Mouse (Mus musculus) myocyte (in vitro differentiated cells): ENCODE data around the gene Olfr556. TPM values are rescaled to one million over a fixed set of nuclear protein-coding genes. Genes with fewer than 3 reads are reported as not detected.
"Not testable (repeated sequence)": the region's sequence is repeated elsewhere in the genome, so short reads cannot be mapped to it uniquely, and the experiment has no call there.

Source experiments
- H3K27me3 ChIP-seq: one replicate; pipeline ENCODE4 v1.6.1; 2011; ENCODE audit not compliant: control insufficient read depth, insufficient read depth, insufficient read length
- H3K36me3 ChIP-seq: one replicate; pipeline ENCODE4 v1.6.1; 2011; ENCODE audit not compliant: control insufficient read depth, insufficient read depth
- H3K4me2 ChIP-seq: one replicate; pipeline ENCODE4 v1.6.1; 2011; ENCODE audit warnings: low read depth, control low read depth
- H3K4me3 ChIP-seq: one replicate; pipeline ENCODE4 v1.5.1; 2011; ENCODE audit warnings: mild to moderate bottlenecking, control low read depth, moderate library complexity
- H3K79me2 ChIP-seq: one replicate; pipeline ENCODE4 v1.6.1; 2011; ENCODE audit not compliant: control insufficient read depth, insufficient read depth
- H3ac ChIP-seq: one replicate; pipeline ENCODE4 v1.6.1; 2011; ENCODE audit not compliant: control insufficient read depth, insufficient read length
- CEBPB ChIP-seq: IDR thresholded peaks from 2 replicates; pipeline ENCODE4 v1.6.1; 2011; ENCODE audit warnings: mild to moderate bottlenecking, moderate library complexity; ENCODE audit not compliant: poor library complexity, insufficient read depth, severe bottlenecking
- E2F4 ChIP-seq: IDR thresholded peaks from one replicate; pipeline ENCODE4 v1.6.1; 2011; ENCODE audit warnings: mild to moderate bottlenecking, control low read depth, moderate library complexity; ENCODE audit not compliant: insufficient read depth
- MAX ChIP-seq: IDR thresholded peaks from one replicate; pipeline ENCODE4 v1.6.1; 2011; ENCODE audit warnings: low read depth, mild to moderate bottlenecking, control low read depth
- MYOD1 ChIP-seq, 3 experiments: IDR thresholded peaks; one replicate each; pipeline ENCODE4 v1.6.1; 2011; ENCODE audit warnings: control low read depth in 2 of 3, low read depth in 2 of 3, mild to moderate bottlenecking in 2 of 3, moderate library complexity in 1 of 3; ENCODE audit not compliant: insufficient read length in 2 of 3, control insufficient read depth in 1 of 3
- MYOG ChIP-seq, 3 experiments: IDR thresholded peaks; one replicate each; pipeline ENCODE4 v1.6.1; 2011; ENCODE audit warnings: control low read depth in 2 of 3, low read depth in 2 of 3, mild to moderate bottlenecking in 2 of 3; ENCODE audit not compliant: insufficient read length in 2 of 3, control insufficient read depth in 1 of 3, insufficient read depth in 1 of 3
- POLR2A ChIP-seq: IDR thresholded peaks from one replicate; pipeline ENCODE4 v1.6.1; 2011; ENCODE audit warnings: low read depth, mild to moderate bottlenecking, control low read depth, moderate library complexity; ENCODE audit not compliant: insufficient read length
- POLR2AphosphoS2 ChIP-seq: IDR thresholded peaks from one replicate; pipeline ENCODE4 v1.6.1; 2011; ENCODE audit warnings: low read depth, control low read depth; ENCODE audit not compliant: insufficient read length
- REST ChIP-seq: IDR thresholded peaks from one replicate; pipeline ENCODE4 v1.6.1; 2011; ENCODE audit warnings: mild to moderate bottlenecking, control low read depth, moderate library complexity; ENCODE audit not compliant: insufficient read depth, insufficient read length
- SRF ChIP-seq: IDR thresholded peaks from one replicate; pipeline ENCODE4 v1.6.1; 2011; ENCODE audit warnings: low read depth; ENCODE audit not compliant: control insufficient read depth, insufficient read length
- TCF12 ChIP-seq: IDR thresholded peaks from one replicate; pipeline ENCODE4 v1.6.1; 2011; ENCODE audit warnings: mild to moderate bottlenecking, control low read depth; ENCODE audit not compliant: poor library complexity, insufficient read depth, severe bottlenecking
- TCF3 ChIP-seq: IDR thresholded peaks from one replicate; pipeline ENCODE4 v1.6.1; 2011; ENCODE audit warnings: low read depth, control low read depth; ENCODE audit not compliant: insufficient read length
- USF1 ChIP-seq: IDR thresholded peaks from one replicate; pipeline ENCODE4 v1.6.1; 2011; ENCODE audit warnings: low read depth, mild to moderate bottlenecking, control low read depth, moderate library complexity
- polyA plus RNA-seq: library from polyadenylated mRNA; unstranded; fragments of >200 nt; fragmentation: generic; extraction: Trizol; gene quantifications from one replicate; pipeline ENCODE4 v1.2.1, GENCODE M21; 2012; ENCODE audit warnings: missing spikeins

The Olfr556 gene
- not detected for polyA plus RNA-seq

DNA sequence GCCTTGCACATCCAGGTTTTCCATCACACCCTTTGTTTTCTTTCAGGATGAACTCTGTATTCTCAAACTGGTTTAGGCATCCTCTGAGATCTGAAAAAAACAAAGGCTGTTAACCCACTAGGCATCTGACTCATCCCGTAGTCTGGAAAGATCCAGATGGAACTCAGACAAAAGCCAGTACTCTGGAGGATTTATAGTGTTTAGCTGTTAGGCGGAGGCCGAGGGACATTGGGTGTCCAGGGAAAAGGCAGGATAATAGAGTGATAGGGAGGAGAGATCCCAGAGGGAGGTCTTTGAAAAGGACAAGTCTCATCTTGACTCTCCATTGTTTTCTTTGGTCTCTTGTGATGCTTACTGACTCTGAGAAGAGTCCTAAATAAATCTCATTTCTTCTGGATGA lies at the start of gene Olfr556:
TSS of gene Olfr556 (plus strand) at position 301 of the 400 bp plus-strand sequence.
- Histone ChIP-seq H3ac (no peak within 1 kb of the TSS), H3K36me3 (no peaks in the 10 kb centered on the region), H3K79me2 (no peaks in the 10 kb centered on the region), H3K4me3 (no peak within 1 kb of the TSS), H3K4me2 (no peak within 1 kb of the TSS), H3K27me3 (no peaks in the 10 kb centered on the region)
- TF ChIP-seq REST (no peak), POLR2AphosphoS2 (no peak), E2F4 (no peak), SRF (no peak), POLR2A (no peak), TCF3 (no peak), TCF12 (no peak), MYOD1 (IDR thresholded peaks at IDR 0.05; ENCODE audit: control insufficient read depth in 1 of 3, insufficient read length in 2 of 3, low read depth in 2 of 3) (no peak), MYOG (IDR thresholded peaks at IDR 0.05; ENCODE audit: control insufficient read depth in 1 of 3, insufficient read depth in 1 of 3, insufficient read length in 2 of 3, low read depth in 2 of 3) (no peak), CEBPB (no peak)

DNA sequence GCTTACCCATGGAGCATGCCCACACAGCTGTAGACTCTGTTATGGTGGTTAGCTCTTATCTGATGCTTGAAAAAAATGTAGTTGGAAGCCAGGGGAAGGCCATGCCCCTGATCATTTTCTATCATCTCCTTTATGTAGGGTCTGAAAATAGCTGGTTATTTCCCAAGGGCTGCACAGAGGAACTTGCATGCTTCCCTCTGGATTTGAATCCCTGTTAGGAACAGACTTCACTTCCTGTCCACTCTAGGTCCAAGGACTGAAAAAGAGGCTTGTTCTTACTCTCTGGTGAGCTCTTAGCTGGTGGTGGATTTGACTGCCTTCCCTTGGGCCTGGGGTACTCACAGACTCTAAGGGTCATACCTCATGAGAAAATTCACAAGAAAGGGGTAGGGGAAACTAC lies 46.6 kb upstream of the Olfr556 start, which contains the start of gene Olfr553:
TSS of gene Olfr553 (minus strand) at position 101 of the 400 bp plus-strand sequence.
- TF ChIP-seq MYOD1 (IDR thresholded peaks at IDR 0.05; ENCODE audit: control insufficient read depth in 1 of 3, insufficient read length in 2 of 3, low read depth in 2 of 3) (no peak), TCF3 (no peak), REST (no peak), MAX (no peak), CEBPB (no peak), MYOG (IDR thresholded peaks at IDR 0.05; ENCODE audit: control insufficient read depth in 1 of 3, insufficient read depth in 1 of 3, insufficient read length in 2 of 3, low read depth in 2 of 3) (no peak), POLR2A (no peak), SRF (no peak), POLR2AphosphoS2 (no peak), E2F4 (no peak), TCF12 (no peak), USF1 (no peak)
- Histone ChIP-seq H3K27me3 (no peaks in the 10 kb centered on the region), H3K79me2 (no peaks in the 10 kb centered on the region), H3ac (no peak within 1 kb of the TSS), H3K36me3 (no peaks in the 10 kb centered on the region), H3K4me3 (no peak within 1 kb of the TSS), H3K4me2 (no peak within 1 kb of the TSS)

DNA sequence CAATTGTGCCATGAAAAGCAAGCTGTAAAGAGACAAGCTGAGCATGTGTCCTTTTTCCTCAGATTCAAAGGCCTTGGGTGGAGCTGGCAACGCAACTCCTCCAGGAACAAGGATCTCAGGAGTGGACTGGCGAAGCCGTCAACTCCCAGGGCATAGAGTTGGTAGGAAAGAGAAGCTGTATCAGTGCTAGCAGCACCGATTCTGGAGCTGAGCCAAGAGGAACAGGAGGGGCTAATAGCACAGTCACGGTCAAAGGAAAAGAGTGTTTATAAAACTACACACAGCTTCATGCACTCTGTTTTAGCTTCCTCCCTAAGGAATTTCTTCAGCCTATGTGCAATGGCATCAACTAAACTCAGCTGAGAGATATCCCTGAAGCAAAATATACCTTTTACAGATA lies 45.1 kb upstream of the Olfr556 start:
- no peak overlapping the region for H3ac ChIP-seq
- no peak overlapping the region for H3K4me3 ChIP-seq
- H3K27me3 ChIP-seq: no peaks in the 10 kb centered on the region
- no peaks in the 10 kb centered on the region for H3K36me3 ChIP-seq
- H3K4me2 ChIP-seq: no peak overlapping the region
- TF ChIP-seq MAX: no peak
- no peak for TF ChIP-seq POLR2A
- TF ChIP-seq MYOD1 (IDR thresholded peaks at IDR 0.05; ENCODE audit: control insufficient read depth in 1 of 3, insufficient read length in 2 of 3, low read depth in 2 of 3): no peak
- TF ChIP-seq MYOG (IDR thresholded peaks at IDR 0.05; ENCODE audit: control insufficient read depth in 1 of 3, insufficient read depth in 1 of 3, insufficient read length in 2 of 3, low read depth in 2 of 3): no peak
- no peaks in the 10 kb centered on the region for H3K79me2 ChIP-seq

DNA sequence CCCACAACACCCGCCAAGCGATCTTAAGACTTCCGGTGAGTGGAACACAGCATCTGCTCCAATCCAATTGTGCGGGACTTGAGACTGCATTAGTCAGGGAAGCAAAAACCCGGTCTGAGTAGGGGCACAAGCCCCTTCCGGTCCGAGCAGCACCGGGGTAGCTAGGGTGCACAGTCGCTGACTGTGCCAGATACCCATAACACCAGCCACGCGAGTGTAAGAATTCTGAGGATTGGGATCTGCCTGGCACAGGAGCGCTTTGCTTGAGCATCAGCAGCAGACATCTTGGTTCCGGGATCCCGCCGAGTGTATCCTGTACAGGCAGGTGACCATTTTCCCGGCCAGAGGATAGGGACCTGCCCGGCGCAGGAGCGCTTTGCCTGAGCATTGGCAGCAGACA lies 44.3 kb upstream of the Olfr556 start:
- not testable (repeated sequence) for H3K4me3 ChIP-seq, H3K27me3 ChIP-seq, H3K4me2 ChIP-seq, H3K36me3 ChIP-seq, H3ac ChIP-seq, H3K79me2 ChIP-seq

DNA sequence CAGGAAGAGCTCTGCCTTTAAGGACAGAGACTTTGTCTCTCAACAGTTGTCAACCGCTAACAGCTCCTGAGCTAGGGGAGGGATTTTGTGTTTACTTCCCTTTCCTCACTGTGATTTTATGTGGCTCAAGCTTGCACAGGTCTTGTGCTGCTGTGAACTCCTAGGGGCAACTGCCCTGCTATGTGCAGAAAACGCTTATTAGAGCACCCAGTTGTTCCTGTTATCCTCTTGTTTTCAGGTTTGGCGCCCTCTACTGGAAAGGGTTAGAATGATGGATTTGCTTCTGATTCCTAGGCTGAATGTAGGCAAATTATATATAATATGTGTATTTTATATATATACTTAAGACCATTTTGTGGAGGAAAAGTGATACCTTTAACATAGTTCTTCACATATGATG lies 28.0 kb upstream of the Olfr556 start:
- H3K27me3 ChIP-seq: no peaks in the 10 kb centered on the region
- H3K4me3 ChIP-seq: no peak overlapping the region
- H3ac ChIP-seq: no peak overlapping the region
- no peak for TF ChIP-seq TCF12
- no peak for TF ChIP-seq MAX
- no peak for TF ChIP-seq MYOD1 (IDR thresholded peaks at IDR 0.05; ENCODE audit: control insufficient read depth in 1 of 3, insufficient read length in 2 of 3, low read depth in 2 of 3)
- TF ChIP-seq USF1: no peak
- TF ChIP-seq POLR2AphosphoS2: no peak
- no peak for TF ChIP-seq CEBPB
- no peak for TF ChIP-seq REST
- no peak for TF ChIP-seq SRF
- no peak for TF ChIP-seq E2F4
- TF ChIP-seq TCF3: no peak
- TF ChIP-seq MYOG (IDR thresholded peaks at IDR 0.05; ENCODE audit: control insufficient read depth in 1 of 3, insufficient read depth in 1 of 3, insufficient read length in 2 of 3, low read depth in 2 of 3): no peak
- no peak for TF ChIP-seq POLR2A
- no peak overlapping the region for H3K4me2 ChIP-seq
- no peaks in the 10 kb centered on the region for H3K36me3 ChIP-seq
- no peaks in the 10 kb centered on the region for H3K79me2 ChIP-seq

DNA sequence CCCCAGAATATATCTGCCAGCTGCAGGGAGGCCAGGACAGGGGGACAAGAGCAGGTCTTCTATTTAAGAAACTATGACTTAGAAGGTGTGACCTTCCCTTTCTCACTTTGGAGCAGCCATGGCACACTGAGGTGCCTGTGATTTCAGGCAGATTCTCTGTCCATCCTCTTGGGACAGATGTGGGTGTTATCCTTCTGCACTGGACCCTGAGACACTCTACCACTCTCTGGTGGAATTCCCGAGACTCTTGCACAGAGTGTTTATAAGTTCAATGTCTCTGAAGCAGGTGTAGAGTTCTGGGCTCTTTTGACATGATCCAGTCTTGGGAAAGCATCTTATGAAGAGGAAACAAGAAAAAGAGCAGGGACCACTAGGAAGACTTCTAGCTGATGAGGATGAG lies 26.6 kb upstream of the Olfr556 start, which contains the start of gene Olfr554:
TSS of gene Olfr554 (plus strand) at position 301 of the 400 bp plus-strand sequence.
- no peak within 1 kb of the TSS for H3ac ChIP-seq
- no peak for TF ChIP-seq MYOG (IDR thresholded peaks at IDR 0.05; ENCODE audit: control insufficient read depth in 1 of 3, insufficient read depth in 1 of 3, insufficient read length in 2 of 3, low read depth in 2 of 3)
- no peak for TF ChIP-seq MAX
- no peak for TF ChIP-seq POLR2AphosphoS2
- no peak for TF ChIP-seq CEBPB
- no peak for TF ChIP-seq REST
- no peak for TF ChIP-seq TCF3
- no peak for TF ChIP-seq SRF
- no peak for TF ChIP-seq USF1
- no peak for TF ChIP-seq E2F4
- TF ChIP-seq MYOD1 (IDR thresholded peaks at IDR 0.05; ENCODE audit: control insufficient read depth in 1 of 3, insufficient read length in 2 of 3, low read depth in 2 of 3): no peak
- TF ChIP-seq TCF12: no peak
- no peak for TF ChIP-seq POLR2A
- H3K4me2 ChIP-seq: no peak within 1 kb of the TSS
- H3K36me3 ChIP-seq: no peaks in the 10 kb centered on the region
- H3K79me2 ChIP-seq: no peaks in the 10 kb centered on the region
- no peak within 1 kb of the TSS for H3K4me3 ChIP-seq
- H3K27me3 ChIP-seq: no peaks in the 10 kb centered on the region

DNA sequence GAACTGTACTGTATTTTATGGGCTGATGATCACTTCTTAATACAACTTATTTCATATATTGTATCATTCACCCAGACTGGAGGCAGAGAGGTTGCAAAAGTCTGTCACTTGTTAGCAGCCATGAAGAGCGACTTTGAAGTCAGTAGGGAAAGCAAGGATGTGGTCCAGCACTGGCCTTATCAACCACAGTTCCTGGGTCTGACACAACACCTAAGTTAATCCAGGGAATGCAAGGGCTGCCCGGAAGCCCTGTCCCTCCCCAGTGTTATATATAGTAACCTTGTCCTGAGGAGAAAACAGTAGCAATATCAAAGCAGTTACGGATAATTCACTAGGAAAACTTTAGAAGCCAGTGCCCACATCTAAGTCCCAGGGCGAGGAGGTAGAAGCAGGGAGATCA lies 19.8 kb upstream of the Olfr556 start:
- H3K27me3 ChIP-seq, H3K79me2 ChIP-seq, H3K4me3 ChIP-seq, H3K36me3 ChIP-seq, H3ac ChIP-seq, H3K4me2 ChIP-seq: not testable (repeated sequence)
